Mouse (Mus musculus) E14TG2a.4 (cell line): Measurements from ENCODE around the gene Bend3.

Source experiments
- CTCF ChIP-seq: conservative IDR thresholded peaks from 2 replicates; pipeline ENCODE4 v1.5.1; 2014; ENCODE audit warnings: low read length
- NANOG ChIP-seq: IDR thresholded peaks from 2 replicates; pipeline ENCODE4 v1.6.1; 2014; ENCODE audit warnings: borderline replicate concordance, low read length, mixed read lengths
- POU5F1 ChIP-seq: IDR thresholded peaks from 2 replicates; pipeline ENCODE4 v1.6.1; 2014; ENCODE audit warnings: low read length, borderline replicate concordance

GRCm38 (mm10) chr10:43481179-43481578 lies 2.5 kb downstream of the Bend3 start:
- no peak for TF ChIP-seq CTCF
- no peak for TF ChIP-seq POU5F1
- no peak for TF ChIP-seq NANOG
